Comparison of ENCODE assay signal across 15 mouse cellular contexts in the genomic region with DNA sequence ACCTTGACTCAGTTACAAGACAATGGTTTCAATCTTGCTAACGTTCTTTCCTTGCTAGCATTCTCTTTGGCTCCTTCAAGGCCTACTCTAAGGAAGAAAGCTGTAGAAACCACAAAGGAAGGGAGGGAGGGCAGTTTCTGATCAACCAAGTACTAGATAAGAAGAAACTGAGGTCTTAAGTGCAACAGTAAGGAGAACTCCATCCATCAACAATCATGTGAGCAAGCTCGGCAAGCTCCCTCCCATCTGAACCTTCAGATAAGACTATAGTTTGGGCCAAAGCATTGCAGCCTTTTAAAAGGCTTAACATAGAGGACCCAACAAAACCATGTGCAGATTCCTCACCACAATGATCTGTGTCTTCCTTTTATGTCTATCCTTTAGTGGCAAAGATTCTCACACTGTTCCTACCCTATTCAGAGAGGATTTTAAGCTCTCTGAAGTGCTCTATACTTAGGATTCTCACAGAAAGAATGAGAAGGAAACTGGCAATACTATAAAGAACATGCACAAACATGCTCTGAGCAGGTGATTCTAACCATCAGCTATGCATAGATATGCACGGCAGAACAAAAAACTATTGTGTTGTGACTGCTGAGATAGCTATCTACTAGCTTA. TPM values are rescaled to one million over a fixed set of nuclear protein-coding genes. Genes with fewer than 3 reads are reported as not detected.
A peak's percentile ranks its signal among the peaks of the same experiment; 100 is the strongest.
DNase-seq lines count a peak whose midpoint lies in the region; ATAC-seq and TF ChIP-seq lines count a peak whose summit lies in the region.
"Had no signal": no experiment of that assay in that cellular context is flagged by ENCODE, and none has a peak within 500 bp of the region (broad histone marks: within the 10 kb centered on the region; RNA-seq: fewer than 3 reads in every experiment).

No protein-coding gene starts in this region.

- H3K9ac ChIP-seq in heart, embryonic 15.5 days, result no peak overlapping the region
- no peak overlapping the region for H3K9ac ChIP-seq in intestine, embryonic 16.5 days (ENCODE audit: low read depth, low read length)
- H3K9ac ChIP-seq: heart, embryonic 12.5 days; hindbrain, embryonic 15.5 days had no signal

- no peak for TF ChIP-seq POLR2A in cerebellum, adult 2 months (IDR thresholded peaks at IDR 0.05; ENCODE audit: borderline replicate concordance, insufficient read depth, low read length)

- H3K36me3 ChIP-seq in heart, embryonic 15.5 days, result no peaks in the 10 kb centered on the region
- H3K36me3 ChIP-seq in G1E (replicated peaks), result peaks cover 5% of the 10 kb centered on the region
- H3K36me3 ChIP-seq in intestine, embryonic 16.5 days (ENCODE audit: control insufficient read depth, insufficient read depth, low read length), result no peaks in the 10 kb centered on the region
- H3K36me3 ChIP-seq: heart, embryonic 12.5 days; hindbrain, embryonic 15.5 days had no signal

- DNase-seq in heart, adult 9 months (ENCODE audit: low spot score in 2 of 2), result no peak
- DNase-seq in G1E (ENCODE audit: low spot score), result peak; percentile 19
- DNase-seq in cerebellum, adult 2 months, result no peak
- DNase-seq in Muller cell, postnatal 12 days (ENCODE audit: inconsistent ontology term), result no peak
- no peak for DNase-seq in cerebellum, adult 11 months
- DNase-seq: cerebellum, postnatal 10 days; layer of hippocampus, adult 9-11 months; lung, adult 2 months had no signal

- no peaks in the 10 kb centered on the region for H3K9me3 ChIP-seq in heart, embryonic 15.5 days (replicated peaks)
- H3K9me3 ChIP-seq in G1E (replicated peaks), result no peaks in the 10 kb centered on the region
- H3K9me3 ChIP-seq in intestine, embryonic 16.5 days (ENCODE audit: control insufficient read depth, low read length), result no peaks in the 10 kb centered on the region
- H3K9me3 ChIP-seq: heart, embryonic 12.5 days; hindbrain, embryonic 15.5 days had no signal

- no peak for ATAC-seq in heart, embryonic 15.5 days (replicated peaks; ENCODE audit: insufficient number of reproducible peaks, insufficient read depth, low FRiP score, low read depth)
- ATAC-seq in G1E (ENCODE audit: extremely low read depth, insufficient number of reproducible peaks, low FRiP score, poor library complexity, severe bottlenecking), result peak; percentile 86
- ATAC-seq in intestine, embryonic 16.5 days, result peak; percentile 65
- ATAC-seq in megakaryocyte-erythroid progenitor cell, adult 5-6 weeks (replicated peaks; ENCODE audit: low FRiP score, low TSS enrichment, poor library complexity, severe bottlenecking), result peak; percentile 87
- ATAC-seq: Patski had no signal

- H3K27ac ChIP-seq in heart, embryonic 15.5 days, result 0 out of 2 replicates have a peak overlapping the region, but pooled peaks have one; percentile 49
- 0 out of 2 replicates have a peak overlapping the region, but pooled peaks have one; percentile 5 for H3K27ac ChIP-seq in intestine, embryonic 16.5 days (ENCODE audit: low read length)
- no peak overlapping the region for H3K27ac ChIP-seq in cerebellum, adult 2 months (ENCODE audit: insufficient read depth, low read length)
- H3K27ac ChIP-seq: hindbrain, embryonic 15.5 days; kidney, postnatal 0 days had no signal

- peaks cover 14% of the 10 kb centered on the region for H3K4me1 ChIP-seq in heart, embryonic 15.5 days (replicated peaks)
- H3K4me1 ChIP-seq in G1E (ENCODE audit: insufficient read depth, low read depth, low read length), result peaks cover 71% of the 10 kb centered on the region
- peaks cover 4% of the 10 kb centered on the region; the same call in 1 of the 2 replicates for H3K4me1 ChIP-seq in intestine, embryonic 16.5 days (ENCODE audit: control insufficient read depth, insufficient read depth, low read length)
- H3K4me1 ChIP-seq in cerebellum, adult 2 months (ENCODE audit: control insufficient read depth, insufficient read depth, low read length), result peaks cover 8% of the 10 kb centered on the region; the same call in 1 of the 2 replicates

- TF ChIP-seq CTCF in G1E (IDR thresholded peaks at IDR 0.05; ENCODE audit: low read depth, low read length), result no peak
- TF ChIP-seq CTCF in cerebellum, adult 2 months (IDR thresholded peaks at IDR 0.05; ENCODE audit: borderline replicate concordance, insufficient read depth, low read depth, low read length), result no peak

- no peaks in the 10 kb centered on the region for H3K27me3 ChIP-seq in heart, embryonic 15.5 days
- H3K27me3 ChIP-seq in G1E (ENCODE audit: insufficient read depth, low read length), result no peaks in the 10 kb centered on the region
- H3K27me3 ChIP-seq in intestine, embryonic 16.5 days (replicated peaks; ENCODE audit: control insufficient read depth, insufficient read depth, low read length), result no peaks in the 10 kb centered on the region
- H3K27me3 ChIP-seq in cerebellum, adult 2 months (ENCODE audit: control insufficient read depth, insufficient read depth, low read length), result no peaks in the 10 kb centered on the region
- H3K27me3 ChIP-seq: heart, embryonic 12.5 days; hindbrain, embryonic 15.5 days; Patski had no signal

- 51% methylated on average over 3 of the region's 3 CpGs for WGBS in heart, embryonic 15.5 days
- WGBS in intestine, embryonic 16.5 days, result 67% methylated on average over 3 of the region's 3 CpGs
- WGBS in cerebellum, adult 2 months, result 82% methylated on average over 3 of the region's 3 CpGs

- no peak overlapping the region for H3K4me3 ChIP-seq in heart, embryonic 15.5 days
- H3K4me3 ChIP-seq in G1E (ENCODE audit: low read depth, low read length), result no peak overlapping the region; the same call in 1 of the 2 replicates
- H3K4me3 ChIP-seq in intestine, embryonic 16.5 days (ENCODE audit: low read length), result no peak overlapping the region
- H3K4me3 ChIP-seq in cerebellum, adult 2 months (replicated peaks; ENCODE audit: insufficient read depth, low read depth, low read length), result no peak overlapping the region
- H3K4me3 ChIP-seq: heart, embryonic 12.5 days; hindbrain, embryonic 15.5 days had no signal

- no peak overlapping the region for H3K4me2 ChIP-seq in heart, embryonic 15.5 days
- no peak overlapping the region for H3K4me2 ChIP-seq in intestine, embryonic 16.5 days (ENCODE audit: low read depth, low read length)
- H3K4me2 ChIP-seq: hindbrain, embryonic 15.5 days had no signal

RNA-seq across cellular contexts. Expression of gene Pou2f1, which starts 16.6 kb away (rescaled TPM):
- 8.4 and 11.4 TPM in 2 replicates for polyA plus RNA-seq in heart, embryonic 15.5 days (2015; fragmentation: Nextera tagmentation; extraction: Ambion mirVana)
- total RNA-seq in G1E (2014; fragmentation: Nextera tagmentation) (51.0 and 57.1 TPM in 2 replicates), G1E (2017) (13.8 and 17.3 TPM in 2 replicates)
- 15.7 and 16.0 TPM in 2 replicates for polyA plus RNA-seq in G1E (2012)
- 8.3 and 8.4 TPM in 2 replicates for polyA plus RNA-seq in intestine, embryonic 16.5 days (2015; fragmentation: Nextera tagmentation; extraction: Ambion mirVana)
- total RNA-seq in megakaryocyte-erythroid progenitor cell, adult 5-6 weeks (2014; fragmentation: Nextera tagmentation), result 28.8 and 37.0 TPM in 2 replicates
- total RNA-seq in megakaryocyte-erythroid progenitor cell, adult 5-6 weeks (2017), result 13.0 and 34.7 TPM in 2 replicates
- 11.0 and 12.2 TPM in 2 replicates for polyA plus RNA-seq in cerebellum, adult 2 months (2012; rRNA removed)
